Mouse (Mus musculus): ENCODE measurements around the gene Abhd6. TPM values are rescaled to one million over a fixed set of nuclear protein-coding genes. Genes with fewer than 3 reads are reported as not detected.

The Abhd6 gene
- total RNA-seq, 2 experiments from 2014 or later = 0.66 to 0.80 TPM

Other genes with a start within 250 kb of the Abhd6 start
- not detected in 2 replicates for gene Gm26661, start 211.3 kb upstream of the Abhd6 start, total RNA-seq (2015)
- not detected in 2 replicates for gene Gm26661, start 211.3 kb upstream of the Abhd6 start, total RNA-seq (2017)
- 4.6 and 5.1 TPM in 2 replicates for gene Flnb, start 184.9 kb upstream of the Abhd6 start, total RNA-seq (2015)
- 6.1 and 6.3 TPM in 2 replicates for gene Flnb, start 184.9 kb upstream of the Abhd6 start, total RNA-seq (2017)
- not detected in 2 replicates for gene Gm45521, start 45.6 kb upstream of the Abhd6 start, total RNA-seq (2015)
- not detected in 2 replicates for gene Gm45521, start 45.6 kb upstream of the Abhd6 start, total RNA-seq (2017)
- gene Dnase1l3, start 8.3 kb upstream of the Abhd6 start, total RNA-seq (2015) = 0.02 and 0.07 TPM in 2 replicates
- gene Dnase1l3, start 8.3 kb upstream of the Abhd6 start, total RNA-seq (2017) = not detected in 2 replicates
- gene Rpp14, start 77.5 kb downstream of the Abhd6 start, total RNA-seq (2015) = 14.7 and 14.9 TPM in 2 replicates
- gene Rpp14, start 77.5 kb downstream of the Abhd6 start, total RNA-seq (2017) = 12.4 and 13.8 TPM in 2 replicates
- gene Pxk, start 95.3 kb downstream of the Abhd6 start, total RNA-seq (2015) = 41.9 and 47.3 TPM in 2 replicates
- gene Pxk, start 95.3 kb downstream of the Abhd6 start, total RNA-seq (2017) = 28.0 and 37.9 TPM in 2 replicates
- gene Pdhb, start 170.1 kb downstream of the Abhd6 start, total RNA-seq (2015) = 72.7 and 76.3 TPM in 2 replicates
- gene Pdhb, start 170.1 kb downstream of the Abhd6 start, total RNA-seq (2017) = 101 and 115 TPM in 2 replicates
- 6.2 and 7.3 TPM in 2 replicates for gene Kctd6, start 211.2 kb downstream of the Abhd6 start, total RNA-seq (2015)
- gene Kctd6, start 211.2 kb downstream of the Abhd6 start, total RNA-seq (2017) = 6.6 and 9.0 TPM in 2 replicates